Mouse (Mus musculus): ENCODE measurements around the gene Raet1e. TPM values are rescaled to one million over a fixed set of nuclear protein-coding genes. Genes with fewer than 3 reads are reported as not detected.
"Not testable (repeated sequence)": the region's sequence is repeated elsewhere in the genome, so short reads cannot be mapped to it uniquely, and the experiment has no call there.

Raet1e gene
- polyA plus RNA-seq, 1 experiment, result not detected

DNA sequence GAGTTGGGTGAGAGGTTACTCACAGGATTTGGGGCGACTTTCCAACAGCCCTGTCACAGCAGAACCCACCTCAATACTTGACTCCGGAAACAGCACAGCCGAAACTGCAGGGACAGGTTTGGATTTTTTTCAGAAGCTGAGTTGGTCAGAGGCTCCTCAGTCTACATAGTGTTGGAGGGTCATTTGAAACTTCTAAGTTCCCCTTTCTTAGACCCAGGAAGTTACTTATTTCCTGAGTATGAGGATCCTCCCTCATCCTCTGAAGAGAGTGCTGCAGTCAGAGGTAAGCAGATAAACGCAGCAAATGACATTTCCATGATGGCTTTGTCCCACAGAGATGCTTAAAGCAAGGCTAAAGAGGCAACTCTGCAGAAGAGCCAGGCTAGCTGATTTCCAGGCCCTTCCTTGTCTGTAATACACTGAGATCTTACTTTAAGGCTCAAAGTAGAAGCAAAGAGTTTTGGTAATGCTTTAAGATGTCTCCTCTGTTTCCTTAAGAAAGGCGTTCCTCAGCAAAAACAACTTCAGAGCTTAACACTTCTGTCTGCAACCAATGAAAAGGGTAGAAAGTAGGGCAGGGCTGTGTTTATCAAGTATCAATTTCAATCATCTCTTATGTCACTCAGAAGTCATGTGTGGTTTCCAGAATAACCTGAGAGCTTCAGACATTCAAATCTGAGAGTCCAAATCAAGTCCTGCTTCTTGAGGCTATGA, 144.1 kb downstream of the Raet1e start:
- whole genome bisulfite sequencing, result 80% methylated on average over 5 of the region's 5 CpGs
- no peak overlapping the region for H3K27ac ChIP-seq (ENCODE audit: insufficient read depth, low read depth, low read length)
- H3K4me3 ChIP-seq (ENCODE audit: insufficient read depth, low read depth, low read length), result no peak overlapping the region
- H3K4me1 ChIP-seq (ENCODE audit: control insufficient read depth, insufficient read depth, low read length), result no peaks in the 10 kb centered on the region
- TF ChIP-seq POLR2A (IDR thresholded peaks at IDR 0.05; ENCODE audit: insufficient read depth, low read depth, low read length) (no peak), CTCF (IDR thresholded peaks at IDR 0.05; ENCODE audit: insufficient read depth, low read depth, low read length) (no peak)

DNA sequence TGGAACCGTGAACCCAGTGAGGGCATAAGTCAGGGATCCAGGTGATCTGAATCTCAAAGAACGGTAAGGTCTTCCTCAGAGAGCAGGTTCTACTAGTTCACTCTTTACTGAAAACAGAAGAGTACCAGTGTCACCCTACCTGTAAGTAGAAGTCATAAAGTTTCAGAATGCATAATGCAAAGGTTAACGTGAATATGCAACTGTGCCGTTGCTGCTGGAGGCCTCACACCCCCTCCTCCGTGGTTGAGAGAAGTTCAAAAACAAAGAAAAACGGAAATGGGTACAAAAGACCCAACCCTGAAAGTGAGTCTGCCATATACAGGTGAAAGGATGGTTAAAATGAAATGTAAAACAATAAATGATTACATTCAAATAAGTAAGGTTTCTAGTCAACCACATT, 145.4 kb downstream of the Raet1e start:
- no peaks in the 10 kb centered on the region for H3K4me1 ChIP-seq (ENCODE audit: control insufficient read depth, insufficient read depth, low read length)
- no peak overlapping the region for H3K4me3 ChIP-seq (ENCODE audit: insufficient read depth, low read depth, low read length)
- 90% methylated on average over 6 of the region's 6 CpGs for WGBS
- no peak overlapping the region for H3K27ac ChIP-seq (ENCODE audit: insufficient read depth, low read depth, low read length)
- no peak for TF ChIP-seq CTCF (IDR thresholded peaks at IDR 0.05; ENCODE audit: insufficient read depth, low read depth, low read length)
- TF ChIP-seq POLR2A (IDR thresholded peaks at IDR 0.05; ENCODE audit: insufficient read depth, low read depth, low read length), result no peak

DNA sequence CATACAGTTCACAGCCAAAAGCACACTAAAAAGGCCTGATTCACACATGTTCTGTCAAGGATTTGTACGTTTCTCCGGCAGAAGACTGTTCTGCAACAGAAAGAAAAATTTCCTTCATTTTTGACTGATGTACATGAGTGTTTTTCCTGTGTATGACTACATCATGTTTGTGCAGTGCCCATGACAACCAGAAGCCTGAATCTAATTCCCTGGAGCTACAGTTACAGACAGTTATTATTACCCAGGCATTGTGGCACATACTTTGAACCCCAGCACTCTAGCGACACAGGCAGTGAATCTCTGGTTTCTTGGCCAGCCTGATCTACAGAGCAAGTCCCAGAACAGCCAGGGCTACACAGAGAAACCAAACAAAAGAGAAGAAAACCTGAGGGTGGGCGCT, 147.4 kb downstream of the Raet1e start:
- Histone ChIP-seq H3K4me3 (ENCODE audit: insufficient read depth, low read depth, low read length) (no peak overlapping the region), H3K4me1 (ENCODE audit: control insufficient read depth, insufficient read depth, low read length) (no peaks in the 10 kb centered on the region), H3K27ac (ENCODE audit: insufficient read depth, low read depth, low read length) (no peak overlapping the region)
- WGBS, result 83% methylated on average over 4 of the region's 4 CpGs
- TF ChIP-seq POLR2A (IDR thresholded peaks at IDR 0.05; ENCODE audit: insufficient read depth, low read depth, low read length) (no peak), CTCF (IDR thresholded peaks at IDR 0.05; ENCODE audit: insufficient read depth, low read depth, low read length) (no peak)

DNA sequence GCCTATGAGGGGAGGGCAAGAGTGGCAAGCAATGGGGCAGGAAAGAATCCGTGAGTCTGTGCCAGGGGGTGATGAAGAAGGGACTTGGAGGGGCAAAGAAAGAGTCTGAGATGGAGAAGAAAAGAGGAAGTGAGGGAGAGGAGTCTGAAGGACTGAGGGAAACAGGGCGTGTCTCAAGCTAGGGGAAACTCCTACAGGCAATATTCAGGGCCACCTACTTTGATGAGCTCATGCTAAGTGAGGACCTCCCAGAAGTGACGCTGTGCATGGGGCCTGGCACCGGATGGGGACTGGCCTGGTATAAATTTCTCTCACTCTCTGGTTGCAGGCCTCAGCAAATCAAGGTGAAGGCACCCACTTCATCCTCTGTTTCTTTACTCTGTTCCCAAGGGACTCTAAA, 148.1 kb downstream of the Raet1e start:
- no peak overlapping the region for H3K4me3 ChIP-seq (ENCODE audit: insufficient read depth, low read depth, low read length)
- no peaks in the 10 kb centered on the region for H3K4me1 ChIP-seq (ENCODE audit: control insufficient read depth, insufficient read depth, low read length)
- WGBS, result 63% methylated on average over 4 of the region's 4 CpGs
- no peak overlapping the region for H3K27ac ChIP-seq (ENCODE audit: insufficient read depth, low read depth, low read length)
- no peak for TF ChIP-seq POLR2A (IDR thresholded peaks at IDR 0.05; ENCODE audit: insufficient read depth, low read depth, low read length)
- no peak for TF ChIP-seq CTCF (IDR thresholded peaks at IDR 0.05; ENCODE audit: insufficient read depth, low read depth, low read length)

DNA sequence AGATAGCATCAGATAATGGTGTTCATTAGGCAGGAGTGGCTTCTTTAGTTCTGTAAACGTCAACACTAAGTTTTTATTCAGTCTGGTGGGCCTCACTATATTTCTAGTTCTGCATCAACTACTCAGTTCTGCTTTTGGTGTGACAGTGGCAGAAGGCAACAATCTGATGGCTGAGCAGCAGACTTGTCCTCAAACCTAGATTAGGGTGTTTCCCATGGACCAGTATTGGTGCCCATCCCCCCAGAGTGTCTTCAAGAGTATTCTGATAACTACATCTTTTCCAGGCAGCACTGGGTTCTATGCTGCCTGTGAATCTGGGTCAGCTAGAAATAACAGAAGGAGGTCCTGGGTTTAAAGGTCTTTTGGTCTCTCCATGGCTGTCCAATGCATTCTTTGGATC, 149.9 kb downstream of the Raet1e start:
- Histone ChIP-seq H3K27ac (ENCODE audit: insufficient read depth, low read depth, low read length) (no peak overlapping the region), H3K4me3 (ENCODE audit: insufficient read depth, low read depth, low read length) (no peak overlapping the region), H3K4me1 (ENCODE audit: control insufficient read depth, insufficient read depth, low read length) (no peaks in the 10 kb centered on the region)
- TF ChIP-seq CTCF (IDR thresholded peaks at IDR 0.05; ENCODE audit: insufficient read depth, low read depth, low read length) (no peak), POLR2A (IDR thresholded peaks at IDR 0.05; ENCODE audit: insufficient read depth, low read depth, low read length) (no peak)
- WGBS, result 68% methylated on average over 1 of the region's 1 CpGs

DNA sequence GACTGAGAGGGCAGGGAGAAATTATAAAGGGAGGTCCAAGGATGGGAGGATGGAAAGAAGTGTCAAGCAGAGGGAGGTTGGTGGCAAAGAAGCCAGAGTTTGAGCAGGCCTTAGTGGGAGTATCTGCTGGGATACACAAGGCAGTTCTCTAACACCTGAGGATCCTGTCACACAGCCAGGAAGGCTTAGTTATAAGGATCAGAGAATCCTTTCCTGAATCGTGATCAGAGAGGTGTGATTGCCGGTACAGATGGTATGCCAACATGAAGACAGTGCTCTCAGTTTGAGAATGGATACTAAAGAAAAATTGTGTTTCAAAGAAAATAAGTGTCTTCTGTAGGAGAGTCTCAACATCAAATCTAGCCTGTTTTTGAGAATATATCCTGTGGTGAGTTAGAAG, 164.5 kb downstream of the Raet1e start:
- Histone ChIP-seq H3K4me1 (ENCODE audit: control insufficient read depth, insufficient read depth, low read length) (no peaks in the 10 kb centered on the region), H3K4me3 (ENCODE audit: insufficient read depth, low read depth, low read length) (no peak overlapping the region), H3K27ac (ENCODE audit: insufficient read depth, low read depth, low read length) (no peak overlapping the region)
- WGBS, result 94% methylated on average over 2 of the region's 2 CpGs
- no peak for TF ChIP-seq POLR2A (IDR thresholded peaks at IDR 0.05; ENCODE audit: insufficient read depth, low read depth, low read length)
- no peak for TF ChIP-seq CTCF (IDR thresholded peaks at IDR 0.05; ENCODE audit: insufficient read depth, low read depth, low read length)

DNA sequence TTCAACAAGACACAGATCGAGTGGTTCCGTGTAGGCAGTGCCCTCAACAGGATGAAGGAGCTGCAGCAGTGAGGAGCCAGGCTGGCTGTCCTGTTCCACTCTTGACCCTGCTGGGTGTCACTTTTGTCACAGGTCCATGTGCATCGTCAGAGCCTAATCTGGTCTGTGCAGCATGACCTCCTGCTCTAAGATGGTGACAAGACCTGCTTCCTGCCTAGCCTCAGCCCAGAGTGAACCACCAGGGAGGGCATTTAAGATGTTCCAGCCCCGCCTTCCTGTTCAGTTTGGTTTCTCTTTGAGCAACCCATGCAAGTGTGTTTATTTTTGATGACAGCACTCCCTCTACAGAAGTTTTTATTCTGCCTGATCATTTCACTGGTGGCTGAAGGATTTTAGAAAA, 187.4 kb downstream of the Raet1e start:
- WGBS, result 90% methylated on average over 4 of the region's 4 CpGs
- H3K27ac ChIP-seq (ENCODE audit: insufficient read depth, low read depth, low read length); H3K4me1 ChIP-seq (ENCODE audit: control insufficient read depth, insufficient read depth, low read length); H3K4me3 ChIP-seq (ENCODE audit: insufficient read depth, low read depth, low read length): not testable (repeated sequence)

DNA sequence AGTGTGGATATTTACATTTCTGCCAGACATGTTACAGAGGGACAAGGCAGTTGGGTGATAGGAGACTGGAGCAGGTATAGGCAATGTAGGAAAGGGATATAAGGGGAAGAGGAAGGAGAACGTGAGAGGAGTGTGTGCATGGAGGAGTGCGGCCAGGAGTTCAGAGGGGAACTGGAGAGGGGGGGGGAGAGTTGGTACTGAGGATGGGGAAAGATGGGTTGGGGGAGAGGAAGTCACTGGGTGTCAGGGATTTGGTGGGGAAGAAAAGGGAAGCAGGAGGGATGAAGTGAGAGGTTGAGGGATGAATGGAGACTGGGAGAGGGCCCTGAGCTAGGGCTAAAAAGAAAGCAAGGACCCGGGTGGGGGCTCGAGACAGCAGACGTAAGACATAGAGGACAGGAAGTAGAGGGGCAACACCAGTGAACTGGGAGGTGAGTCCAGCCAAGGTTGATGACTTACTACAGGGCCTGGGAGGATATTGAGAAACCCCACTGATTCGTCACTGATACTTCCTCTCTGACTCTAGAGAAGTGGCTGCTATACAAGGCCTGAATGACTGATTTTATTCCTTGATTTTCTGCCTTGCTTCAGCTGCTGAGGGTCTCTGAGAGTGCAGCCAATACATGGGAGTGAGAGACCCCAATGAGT, 195.3 kb downstream of the Raet1e start:
- WGBS, result 86% methylated on average over 6 of the region's 6 CpGs
- H3K27ac ChIP-seq (ENCODE audit: insufficient read depth, low read depth, low read length); H3K4me1 ChIP-seq (ENCODE audit: control insufficient read depth, insufficient read depth, low read length); H3K4me3 ChIP-seq (ENCODE audit: insufficient read depth, low read depth, low read length): not testable (repeated sequence)

DNA sequence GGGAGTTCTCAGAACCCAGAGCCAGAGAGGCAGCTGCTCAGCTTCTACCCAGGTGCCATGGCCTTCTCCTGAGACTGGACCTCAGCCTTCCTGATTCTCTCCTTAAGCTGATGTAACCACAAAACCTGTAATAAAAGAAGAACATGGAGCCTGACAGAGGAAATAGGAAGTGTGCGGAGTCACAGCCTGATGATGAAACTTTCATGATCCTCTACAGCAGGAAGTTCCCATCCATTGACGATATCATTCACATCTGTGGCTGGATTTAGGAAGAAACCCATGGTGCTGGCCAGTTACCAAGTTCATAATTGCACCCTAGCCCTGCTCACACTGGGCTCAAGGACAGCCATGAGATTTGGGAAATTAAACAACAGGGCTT, 195.8 kb downstream of the Raet1e start:
- H3K4me3 ChIP-seq (ENCODE audit: insufficient read depth, low read depth, low read length); H3K4me1 ChIP-seq (ENCODE audit: control insufficient read depth, insufficient read depth, low read length); H3K27ac ChIP-seq (ENCODE audit: insufficient read depth, low read depth, low read length): not testable (repeated sequence)
- WGBS, result 68% methylated on average over 2 of the region's 2 CpGs

DNA sequence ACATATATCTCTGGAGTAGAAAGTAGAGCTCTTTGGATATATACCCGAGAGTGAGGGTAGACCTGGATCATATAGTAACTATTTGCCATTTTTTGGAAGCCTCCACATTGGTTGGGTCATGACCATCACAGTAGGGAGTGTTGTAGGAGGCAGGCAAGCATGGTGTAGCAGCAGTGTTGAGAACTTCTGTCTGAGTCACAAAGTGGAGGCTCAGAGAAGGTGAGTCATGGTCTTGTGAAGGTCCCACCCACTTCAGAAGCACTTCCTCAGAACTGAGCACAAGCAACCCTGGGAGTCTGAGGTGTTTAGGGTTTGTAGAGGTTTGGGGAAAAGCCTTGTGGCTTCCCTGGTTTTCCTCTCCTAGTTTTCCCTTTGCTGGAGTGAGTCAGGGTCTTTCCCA, 199.0 kb downstream of the Raet1e start:
- not testable (repeated sequence) for H3K4me3 ChIP-seq (ENCODE audit: insufficient read depth, low read depth, low read length); H3K4me1 ChIP-seq (ENCODE audit: control insufficient read depth, insufficient read depth, low read length); H3K27ac ChIP-seq (ENCODE audit: insufficient read depth, low read depth, low read length)
- 75% methylated on average over 1 of the region's 1 CpGs for WGBS

DNA sequence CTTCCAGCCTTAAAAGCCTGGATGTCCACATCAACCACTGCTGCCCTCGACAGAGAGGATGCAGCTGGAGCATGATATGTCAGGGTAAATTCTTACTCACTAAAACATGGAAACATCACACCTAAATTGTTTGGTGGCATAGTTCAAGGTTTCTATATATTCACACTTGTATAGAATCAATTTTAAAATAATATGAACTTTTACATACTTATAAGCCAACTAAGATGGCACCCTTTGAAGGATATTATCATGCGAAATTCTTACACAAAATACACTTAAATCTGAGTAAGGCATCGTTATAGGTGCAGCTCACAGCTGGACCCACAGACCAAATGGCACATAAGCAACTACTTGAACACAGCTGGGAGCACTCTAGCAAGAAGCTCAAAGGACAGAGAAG, 201.9 kb downstream of the Raet1e start, which contains the start of gene Raet1d:
Raet1d (plus strand) TSS at position 301 of the 400 bp plus-strand sequence.
- 80% methylated on average over 3 of the region's 3 CpGs for WGBS

DNA sequence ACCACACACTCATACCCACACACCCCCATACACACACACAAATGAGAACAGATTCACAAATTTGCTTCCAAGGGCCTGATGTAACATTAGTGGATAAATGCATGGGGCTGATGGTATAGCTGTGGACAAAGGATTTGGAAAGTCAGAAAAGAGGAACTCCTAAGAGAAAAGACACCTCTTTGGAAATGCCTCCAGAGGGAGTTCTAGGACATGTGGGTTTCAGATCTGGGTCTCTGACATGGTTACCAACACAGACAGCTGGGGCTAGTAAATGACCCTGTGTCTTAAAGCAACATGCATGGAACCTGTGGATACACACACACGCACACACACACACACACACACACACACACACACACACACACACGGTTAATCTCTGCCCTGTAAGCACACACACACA, 202.6 kb downstream of the Raet1e start:
- 47% methylated on average over 2 of the region's 2 CpGs for WGBS

More for the DNA sequence above, 201.9 kb downstream of the Raet1e start, which contains the start of gene Raet1d:
- H3K27ac ChIP-seq (ENCODE audit: insufficient read depth, low read depth, low read length); H3K4me1 ChIP-seq (ENCODE audit: control insufficient read depth, insufficient read depth, low read length); H3K4me3 ChIP-seq (ENCODE audit: insufficient read depth, low read depth, low read length): not testable (repeated sequence)

DNA sequence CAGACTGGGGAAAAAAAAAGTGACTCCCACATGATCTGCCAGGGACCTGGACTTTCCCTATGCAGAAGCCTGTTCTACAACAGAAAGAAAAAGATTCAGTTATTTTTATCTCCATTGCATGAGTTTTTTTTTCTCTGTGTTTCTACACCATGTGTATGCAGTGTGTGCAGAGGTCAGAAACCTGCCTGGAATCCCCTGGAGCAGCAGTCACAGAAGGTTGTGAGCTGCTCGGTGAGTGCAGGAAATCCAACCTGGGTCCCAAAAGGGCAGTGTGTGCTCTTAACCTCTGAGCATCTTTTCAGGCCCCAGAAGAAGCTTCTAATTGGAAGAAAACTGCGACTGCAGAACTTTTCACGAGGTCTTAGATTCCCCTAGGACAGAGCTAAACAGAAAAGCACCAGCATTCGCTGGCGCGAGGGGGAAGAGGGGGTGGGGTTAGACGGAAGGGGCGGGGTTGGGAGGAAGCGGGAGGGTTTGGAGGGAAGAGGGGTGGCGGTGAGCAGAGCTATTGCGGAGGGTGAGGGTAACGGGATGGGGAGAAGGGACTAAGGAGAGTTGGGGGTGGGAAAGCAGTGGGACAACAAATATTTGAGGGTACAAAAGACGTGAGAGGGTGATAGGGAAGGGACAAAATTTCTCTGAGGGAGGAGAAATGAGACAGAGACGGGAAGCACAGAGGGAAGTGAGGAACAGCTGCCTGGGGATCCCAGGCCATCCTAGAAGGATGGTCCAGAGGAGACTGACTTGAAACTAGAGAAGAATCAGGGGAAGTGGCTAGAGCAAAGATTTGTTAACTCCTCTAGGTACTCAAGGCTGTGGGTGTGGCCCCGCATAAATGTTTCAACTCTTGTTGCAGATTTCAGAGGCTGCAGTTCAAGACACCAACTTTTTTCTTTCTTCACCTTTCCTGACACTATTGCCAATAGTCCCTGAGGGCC, 203.3 kb downstream of the Raet1e start:
- WGBS, result 3% methylated on average over 10 of the region's 15 CpGs
- H3K4me1 ChIP-seq (ENCODE audit: control insufficient read depth, insufficient read depth, low read length); H3K27ac ChIP-seq (ENCODE audit: insufficient read depth, low read depth, low read length); H3K4me3 ChIP-seq (ENCODE audit: insufficient read depth, low read depth, low read length): not testable (repeated sequence)

More for the DNA sequence above, 202.6 kb downstream of the Raet1e start:
- H3K4me3 ChIP-seq (ENCODE audit: insufficient read depth, low read depth, low read length); H3K4me1 ChIP-seq (ENCODE audit: control insufficient read depth, insufficient read depth, low read length); H3K27ac ChIP-seq (ENCODE audit: insufficient read depth, low read depth, low read length): not testable (repeated sequence)

Measured in olfactory bulb, adult 2 months (tissue).